Mouse (Mus musculus): ENCODE measurements around the gene Palm2.

- no peak for TF ChIP-seq POLR2A (IDR thresholded peaks at IDR 0.05; ENCODE audit: borderline replicate concordance, control insufficient read depth, low read depth, low read length)
- no peak for TF ChIP-seq CTCF (IDR thresholded peaks at IDR 0.05; ENCODE audit: control insufficient read depth, insufficient read depth, low read length)
Measured at GRCm38 (mm10) chr4:57606258-57606657, 172.2 kb downstream of the Palm2 start.
